Mouse (Mus musculus) bone marrow, adult 2 months (tissue): ENCODE measurements around the gene Sfxn3. TPM values are rescaled to one million over a fixed set of nuclear protein-coding genes. Genes with fewer than 3 reads are reported as not detected.

Source experiments
- H3K27ac ChIP-seq: fragments of 200-500 bp; 2 replicates; pipeline ENCODE4 v1.5.1; 2012; ENCODE audit warnings: low read depth, mild to moderate bottlenecking, control low read depth, inconsistent platforms, low read length; ENCODE audit not compliant: control insufficient read depth, poor library complexity, insufficient read depth
- H3K4me1 ChIP-seq: fragments of 200-500 bp; 2 replicates; pipeline ENCODE4 v1.6.1; 2011; ENCODE audit warnings: low read length; ENCODE audit not compliant: control insufficient read depth, insufficient read depth
- H3K4me3 ChIP-seq: fragments of 200-500 bp; replicated peaks from 2 replicates; pipeline ENCODE3; 2011; ENCODE audit warnings: mild to moderate bottlenecking, low read depth, low read length, control low read depth; ENCODE audit not compliant: control insufficient read depth
- CTCF ChIP-seq: fragments of 200-500 bp; IDR thresholded peaks from 2 replicates; pipeline ENCODE4 v1.5.1; 2011; ENCODE audit warnings: low read length, control low read depth; ENCODE audit not compliant: control insufficient read depth, insufficient read depth
- POLR2A ChIP-seq: fragments of 200-500 bp; IDR thresholded peaks from 2 replicates; pipeline ENCODE4 v1.6.1; 2011; ENCODE audit warnings: low read depth, mild to moderate bottlenecking, control low read depth, low read length, borderline replicate concordance; ENCODE audit not compliant: control insufficient read depth
- WGBS: fragments of 180-500 bp; shearing (Covaris S2); methylation state at CpG from one replicate; pipeline ENCODE4 v1.1.7; 2018; 5-methylcytosine and 5-hydroxymethylcytosine counted together
- polyA plus RNA-seq: library from polyadenylated mRNA; stranded (reverse); fragments of >200 nt; gene quantifications from 2 replicates; pipeline ENCODE4 v1.2.4, GENCODE M21; 2011; ENCODE audit warnings: low replicate concordance; ENCODE audit not compliant: missing spikeins, insufficient read depth, insufficient read length

Sfxn3 gene
- polyA plus RNA-seq: 8.1 and 13.5 TPM in 2 replicates

DNA sequence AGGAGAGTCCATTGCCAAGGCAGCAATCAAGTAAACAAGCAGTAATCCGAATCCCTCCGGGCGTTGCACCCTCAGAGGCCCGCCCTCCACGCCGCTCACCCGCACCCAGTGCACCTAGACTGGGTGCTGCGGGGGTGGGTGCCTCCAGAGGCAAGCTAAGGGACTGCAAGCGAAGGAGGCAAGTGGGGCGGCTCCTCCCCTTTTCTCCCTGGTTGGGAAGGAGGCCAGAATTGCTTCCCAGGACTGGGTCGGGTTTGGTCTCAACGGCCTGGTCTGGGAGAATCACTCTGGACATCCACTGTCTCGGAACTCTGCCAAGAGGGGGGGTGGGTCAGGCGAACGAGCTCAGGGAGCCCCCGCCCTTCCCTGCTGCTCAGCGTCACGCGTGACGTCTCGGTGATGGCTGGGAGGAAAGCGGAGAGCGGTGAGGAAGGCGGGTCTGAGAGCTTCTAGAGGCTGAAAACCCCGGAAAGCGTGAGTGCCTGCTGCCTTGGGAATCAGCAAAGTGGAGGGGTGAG, at the start of gene Sfxn3:
TSS of gene Sfxn3 (plus strand) at position 87 of the 518 bp plus-strand sequence.
- H3K4me3 ChIP-seq: peak within 1 kb of the TSS; percentile 76
- TF ChIP-seq CTCF (peak; percentile 63), POLR2A (peak; percentile 64)
- peaks cover 3% of the 10 kb centered on the region for H3K4me1 ChIP-seq
- peak within 1 kb of the TSS; percentile 77 for H3K27ac ChIP-seq
- WGBS: under 1% methylated on average over 26 of the region's 26 CpGs

DNA sequence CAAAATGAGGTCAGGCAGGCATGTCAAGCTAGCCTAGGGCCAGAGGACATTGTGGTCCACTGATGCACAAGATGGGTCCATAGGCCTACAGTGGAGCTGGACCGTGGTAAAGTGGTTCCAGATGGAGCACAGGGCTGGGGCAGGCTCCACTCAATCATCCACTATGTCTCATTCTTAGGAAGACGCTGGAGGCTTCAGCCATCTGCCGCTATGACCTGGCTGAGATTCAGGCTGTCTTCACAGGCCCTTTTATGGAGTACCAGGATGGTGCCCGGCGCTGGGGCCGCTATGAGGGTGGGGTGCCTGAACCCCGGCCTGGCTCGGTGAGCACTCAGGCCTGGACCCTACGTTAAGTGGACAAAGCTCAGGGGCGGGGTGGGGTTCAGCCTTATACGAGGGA, 49.5 kb upstream of the Sfxn3 start:
- no peaks in the 10 kb centered on the region for H3K4me1 ChIP-seq
- WGBS: 76% methylated on average over 11 of the region's 11 CpGs
- no peak overlapping the region for H3K4me3 ChIP-seq
- TF ChIP-seq CTCF: no peak
- no peak for TF ChIP-seq POLR2A
- no peak overlapping the region for H3K27ac ChIP-seq

DNA sequence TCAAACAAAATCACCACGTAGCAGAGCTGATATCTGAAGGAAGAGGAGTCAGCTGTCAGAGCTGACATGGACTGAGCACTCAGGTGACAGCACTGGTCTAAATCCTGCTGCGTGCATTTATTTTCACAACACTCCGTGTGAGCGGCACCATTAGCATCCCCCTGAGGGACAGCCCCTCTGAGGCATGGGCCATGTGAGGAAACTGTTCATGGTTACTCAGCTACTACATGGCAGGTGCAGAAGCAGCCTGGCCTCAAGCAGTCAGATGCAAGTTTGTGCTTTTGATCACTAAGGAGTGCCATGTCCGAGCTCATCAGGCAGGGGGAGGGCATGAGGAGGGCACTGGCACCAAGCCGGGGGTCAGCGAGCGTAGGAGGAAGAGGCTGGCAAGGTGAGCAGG, 47.7 kb upstream of the Sfxn3 start:
- Histone ChIP-seq H3K4me3 (no peak overlapping the region), H3K4me1 (no peaks in the 10 kb centered on the region), H3K27ac (no peak overlapping the region)
- WGBS: 85% methylated on average over 8 of the region's 8 CpGs
- TF ChIP-seq POLR2A (no peak), CTCF (no peak)

DNA sequence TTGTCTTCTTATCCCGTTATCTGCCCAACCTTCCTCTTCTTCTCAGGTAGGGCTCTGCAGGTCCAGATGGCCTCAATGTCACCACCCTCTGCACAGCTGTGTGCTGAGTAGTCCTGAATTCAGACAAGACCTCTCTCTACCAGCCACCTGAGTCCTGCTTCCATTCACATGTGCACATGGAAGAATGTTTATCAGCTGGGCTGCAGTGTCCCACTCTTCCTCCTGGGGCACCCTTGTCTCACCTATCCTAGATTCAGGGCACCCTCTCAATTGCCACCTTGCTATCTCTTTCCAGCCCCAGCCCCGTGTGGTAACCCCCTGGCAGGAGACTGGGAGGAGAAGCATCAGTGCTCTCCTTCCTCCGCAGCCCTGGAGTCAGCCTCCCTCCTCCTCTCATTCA, 45.0 kb upstream of the Sfxn3 start:
- 65% methylated on average over 3 of the region's 3 CpGs for WGBS
- Histone ChIP-seq H3K4me3 (no peak overlapping the region), H3K4me1 (peaks cover 2% of the 10 kb centered on the region; the same call in 1 of the 2 replicates), H3K27ac (no peak overlapping the region)
- no peak for TF ChIP-seq CTCF
- no peak for TF ChIP-seq POLR2A

DNA sequence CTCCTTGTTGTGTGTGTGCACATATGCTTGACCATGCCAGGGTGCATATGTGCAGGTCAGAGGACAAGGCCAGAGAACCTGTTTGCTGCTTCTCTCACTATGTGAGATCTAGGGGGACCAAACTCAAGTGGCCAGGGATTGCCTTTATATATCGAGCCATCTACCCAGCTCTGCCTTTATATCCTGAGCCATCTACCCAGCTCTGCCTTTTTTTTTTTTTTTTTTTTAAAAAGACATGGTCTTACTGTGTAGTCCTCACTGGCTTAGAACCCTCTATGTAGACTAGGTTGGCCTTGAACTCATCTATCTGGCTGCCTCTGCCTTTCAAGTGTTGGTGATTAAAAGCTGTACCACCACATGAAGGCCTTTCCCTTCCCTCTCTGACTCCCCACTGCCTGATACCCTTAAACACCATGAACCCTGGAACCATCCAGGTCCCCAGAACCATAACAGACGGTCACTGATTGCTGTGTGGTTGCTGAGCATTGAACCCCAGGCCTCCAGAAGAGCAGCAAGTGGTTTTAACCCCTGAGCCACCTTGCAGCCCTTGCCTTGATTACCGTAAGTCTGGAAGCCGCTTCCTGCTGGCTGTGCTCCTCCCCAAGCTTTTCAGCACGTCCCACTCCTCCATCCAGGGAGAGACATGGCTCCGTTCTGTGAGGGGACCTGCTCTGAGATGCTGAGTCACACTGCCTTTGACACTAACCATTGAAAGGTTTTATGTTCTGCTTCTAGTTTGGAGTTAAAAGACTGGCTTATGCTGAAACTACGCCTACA, 43.4 kb upstream of the Sfxn3 start:
- 88% methylated on average over 7 of the region's 7 CpGs for WGBS
- Histone ChIP-seq H3K27ac (no peak overlapping the region), H3K4me1 (peaks cover 2% of the 10 kb centered on the region; the same call in 1 of the 2 replicates), H3K4me3 (no peak overlapping the region)
- TF ChIP-seq CTCF (no peak), POLR2A (no peak)

DNA sequence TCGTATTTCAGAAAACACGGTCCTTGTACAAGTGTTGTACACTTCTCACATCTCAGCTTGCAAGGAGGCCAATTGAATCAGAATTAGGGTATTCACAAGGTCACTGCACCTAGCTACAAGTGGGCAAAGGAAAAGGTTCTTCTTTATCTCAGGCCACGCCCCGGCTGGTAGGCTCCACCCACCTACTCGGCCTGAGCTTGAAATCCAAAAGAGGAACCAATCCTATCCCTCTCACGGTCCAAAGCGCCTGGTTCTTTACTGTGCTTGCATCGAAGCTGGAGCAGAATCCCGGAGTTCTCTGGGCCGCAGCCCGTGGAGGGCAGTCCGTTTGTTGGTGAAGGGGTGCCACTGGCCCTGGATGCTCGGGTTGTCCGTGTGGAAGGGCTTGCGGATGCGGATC, 41.9 kb upstream of the Sfxn3 start, which contains the start of gene Twnk:
TSS of gene Twnk (plus strand) at position 220 of the 400 bp plus-strand sequence.
- Histone ChIP-seq H3K4me1 (peaks cover 2% of the 10 kb centered on the region; the same call in 1 of the 2 replicates), H3K4me3 (peak within 1 kb of the TSS; percentile 100), H3K27ac (peak within 1 kb of the TSS; percentile 95)
- TF ChIP-seq CTCF: no peak
- TF ChIP-seq POLR2A: no peak
- WGBS: 7% methylated on average over 16 of the region's 16 CpGs

DNA sequence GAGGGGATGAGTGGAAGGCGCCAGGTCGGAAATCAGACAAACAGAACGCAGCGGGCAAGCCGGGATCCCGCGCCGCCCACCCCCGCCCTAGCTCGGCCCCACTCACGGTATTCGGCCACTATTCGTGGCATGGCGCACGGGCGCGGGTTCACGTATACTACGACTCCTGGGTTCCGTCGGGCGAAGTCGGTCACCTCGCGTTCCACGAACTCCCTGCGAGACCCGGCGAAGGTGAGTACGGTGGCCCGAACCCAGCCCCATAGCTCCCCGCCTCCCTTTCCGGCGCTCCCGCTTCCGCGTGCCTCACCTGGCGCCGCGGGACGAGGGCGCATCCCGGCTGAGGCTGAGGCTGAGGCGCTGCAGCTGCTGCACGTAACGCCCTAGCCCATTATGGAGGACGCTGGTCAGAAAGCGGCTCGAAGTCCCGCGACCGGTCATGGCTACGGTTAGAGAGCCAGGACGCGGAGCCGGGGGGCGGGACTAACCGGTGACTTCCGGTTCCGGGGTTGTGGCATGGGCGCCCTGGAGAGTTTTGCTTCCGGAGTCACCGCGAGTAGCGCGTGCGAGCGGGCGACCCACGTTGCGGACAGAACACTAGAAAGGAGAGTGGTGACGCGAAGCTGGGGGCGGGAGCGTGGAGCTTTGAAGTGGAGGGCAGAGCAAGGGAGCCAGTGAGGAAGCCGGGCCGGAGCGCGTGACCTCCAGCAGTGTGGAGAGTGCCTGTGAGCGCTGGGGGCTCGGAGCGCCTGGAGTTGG, 41.2 kb upstream of the Sfxn3 start, which contains the start of gene Mrpl43:
TSS of gene Mrpl43 (minus strand) at position 486 of the 756 bp plus-strand sequence.
- TF ChIP-seq POLR2A (peak; percentile 34; the same call in 1 of the 2 replicates), CTCF (no peak)
- H3K4me3 ChIP-seq: peak within 1 kb of the TSS; percentile 100
- under 1% methylated on average over 82 of the region's 82 CpGs for WGBS
- peaks cover 2% of the 10 kb centered on the region; the same call in 1 of the 2 replicates for H3K4me1 ChIP-seq
- H3K27ac ChIP-seq: peak within 1 kb of the TSS; percentile 95

DNA sequence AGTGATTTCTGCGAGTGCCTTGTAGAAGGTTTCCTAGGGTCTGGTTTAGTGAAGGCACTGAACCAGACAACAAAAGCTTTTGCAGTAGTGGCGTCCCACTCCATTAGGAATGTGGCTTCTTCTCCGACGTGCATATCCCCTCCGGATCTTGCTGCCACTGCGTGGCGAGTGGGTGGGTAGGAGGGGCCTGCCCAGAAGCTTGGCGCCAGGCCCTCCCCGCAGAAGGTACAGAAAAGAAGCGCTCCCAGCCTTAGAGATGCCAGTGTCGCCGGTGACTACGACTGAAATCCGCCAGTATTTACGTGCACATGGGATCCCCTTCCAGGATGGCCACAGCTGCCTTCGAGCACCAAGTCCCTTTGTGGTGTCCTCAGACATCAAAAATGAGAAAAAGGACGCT, 40.3 kb upstream of the Sfxn3 start:
- H3K4me1 ChIP-seq: peaks cover 2% of the 10 kb centered on the region; the same call in 1 of the 2 replicates
- peak overlapping the region; percentile 30 for H3K4me3 ChIP-seq
- no peak overlapping the region for H3K27ac ChIP-seq
- WGBS: 14% methylated on average over 17 of the region's 17 CpGs
- TF ChIP-seq POLR2A: no peak
- no peak for TF ChIP-seq CTCF
